Mouse (Mus musculus): ENCODE measurements around the gene Cped1. TPM values are rescaled to one million over a fixed set of nuclear protein-coding genes. Genes with fewer than 3 reads are reported as not detected.

The Cped1 gene
- polyA plus RNA-seq, 1 experiment from 2014 or later: 3.1 TPM

- no peak overlapping the region for H3K27ac ChIP-seq (ENCODE audit: low read depth, low read length)
- ATAC-seq: peak; percentile 58
- H3K4me3 ChIP-seq (ENCODE audit: low read length): no peak overlapping the region
- no peak overlapping the region for H3K9ac ChIP-seq (ENCODE audit: low read depth, low read length)
- no peaks in the 10 kb centered on the region for H3K36me3 ChIP-seq (ENCODE audit: control insufficient read depth, insufficient read depth, low read length)
- H3K4me1 ChIP-seq (ENCODE audit: control insufficient read depth, insufficient read depth, low read depth, low read length): no peaks in the 10 kb centered on the region
- no peaks in the 10 kb centered on the region for H3K27me3 ChIP-seq (replicated peaks; ENCODE audit: control insufficient read depth, insufficient read depth, low read length)
- H3K9me3 ChIP-seq (ENCODE audit: control insufficient read depth, low read length): no peaks in the 10 kb centered on the region
- WGBS: 65% methylated on average over 24 of the region's 24 CpGs
- peak overlapping the region; percentile 29 for H3K4me2 ChIP-seq (ENCODE audit: low read length)
These were observed 203.9 kb downstream of the Cped1 start for GRCm38 (mm10) chr6:22189346-22190335.

GRCm38 (mm10) chr6:22198603-22199002, 212.9 kb downstream of the Cped1 start:
- Histone ChIP-seq H3K27me3 (replicated peaks; ENCODE audit: control insufficient read depth, insufficient read depth, low read length) (no peaks in the 10 kb centered on the region), H3K36me3 (ENCODE audit: control insufficient read depth, insufficient read depth, low read length) (no peaks in the 10 kb centered on the region), H3K4me2 (ENCODE audit: low read length) (no peak overlapping the region), H3K27ac (ENCODE audit: low read depth, low read length) (no peak overlapping the region), H3K9me3 (ENCODE audit: control insufficient read depth, low read length) (no peaks in the 10 kb centered on the region), H3K4me3 (ENCODE audit: low read length) (no peak overlapping the region), H3K4me1 (ENCODE audit: control insufficient read depth, insufficient read depth, low read depth, low read length) (peaks cover 3% of the 10 kb centered on the region; the same call in 1 of the 2 replicates), H3K9ac (ENCODE audit: low read depth, low read length) (no peak overlapping the region)
- WGBS: 87% methylated on average over 3 of the region's 3 CpGs
- no peak for ATAC-seq

GRCm38 (mm10) chr6:22199473-22199872, 213.8 kb downstream of the Cped1 start:
- 88% methylated on average over 2 of the region's 2 CpGs for WGBS
- H3K36me3 ChIP-seq (ENCODE audit: control insufficient read depth, insufficient read depth, low read length): no peaks in the 10 kb centered on the region
- peaks cover 3% of the 10 kb centered on the region; the same call in 1 of the 2 replicates for H3K4me1 ChIP-seq (ENCODE audit: control insufficient read depth, insufficient read depth, low read depth, low read length)

GRCm38 (mm10) chr6:22200133-22200532, 214.4 kb downstream of the Cped1 start:
- WGBS: 98% methylated on average over 3 of the region's 3 CpGs
- Histone ChIP-seq H3K9me3 (ENCODE audit: control insufficient read depth, low read length) (no peaks in the 10 kb centered on the region), H3K4me2 (ENCODE audit: low read length) (no peak overlapping the region), H3K4me1 (ENCODE audit: control insufficient read depth, insufficient read depth, low read depth, low read length) (peaks cover 3% of the 10 kb centered on the region; the same call in 1 of the 2 replicates), H3K36me3 (ENCODE audit: control insufficient read depth, insufficient read depth, low read length) (no peaks in the 10 kb centered on the region), H3K9ac (ENCODE audit: low read depth, low read length) (no peak overlapping the region), H3K27ac (ENCODE audit: low read depth, low read length) (no peak overlapping the region), H3K4me3 (ENCODE audit: low read length) (no peak overlapping the region), H3K27me3 (replicated peaks; ENCODE audit: control insufficient read depth, insufficient read depth, low read length) (no peaks in the 10 kb centered on the region)
- no peak for ATAC-seq

More at GRCm38 (mm10) chr6:22199473-22199872, 213.8 kb downstream of the Cped1 start:
- Histone ChIP-seq H3K27me3 (replicated peaks; ENCODE audit: control insufficient read depth, insufficient read depth, low read length) (no peaks in the 10 kb centered on the region), H3K4me2 (ENCODE audit: low read length) (no peak overlapping the region), H3K9me3 (ENCODE audit: control insufficient read depth, low read length) (no peaks in the 10 kb centered on the region), H3K4me3 (ENCODE audit: low read length) (no peak overlapping the region), H3K27ac (ENCODE audit: low read depth, low read length) (no peak overlapping the region), H3K9ac (ENCODE audit: low read depth, low read length) (no peak overlapping the region)
- no peak for ATAC-seq

- H3K9me3 ChIP-seq (ENCODE audit: control insufficient read depth, low read length): no peaks in the 10 kb centered on the region
- peaks cover 6% of the 10 kb centered on the region for H3K4me1 ChIP-seq (ENCODE audit: control insufficient read depth, insufficient read depth, low read depth, low read length)
- no peak overlapping the region for H3K27ac ChIP-seq (ENCODE audit: low read depth, low read length)
- H3K4me2 ChIP-seq (ENCODE audit: low read length): no peak overlapping the region
- 50% methylated on average over 3 of the region's 3 CpGs for WGBS
- peak; percentile 13; the same call in 1 of the 2 replicates for ATAC-seq
- H3K27me3 ChIP-seq (replicated peaks; ENCODE audit: control insufficient read depth, insufficient read depth, low read length): no peaks in the 10 kb centered on the region
- no peaks in the 10 kb centered on the region for H3K36me3 ChIP-seq (ENCODE audit: control insufficient read depth, insufficient read depth, low read length)
- no peak overlapping the region for H3K9ac ChIP-seq (ENCODE audit: low read depth, low read length)
- no peak overlapping the region for H3K4me3 ChIP-seq (ENCODE audit: low read length)
These were observed 216.2 kb downstream of the Cped1 start for GRCm38 (mm10) chr6:22201879-22202278.

- 65% methylated on average over 12 of the region's 12 CpGs for WGBS
- Histone ChIP-seq H3K9ac (ENCODE audit: low read depth, low read length) (no peak overlapping the region), H3K27ac (ENCODE audit: low read depth, low read length) (peak overlapping the region; percentile 51; the same call in 1 of the 2 replicates), H3K27me3 (replicated peaks; ENCODE audit: control insufficient read depth, insufficient read depth, low read length) (no peaks in the 10 kb centered on the region), H3K4me1 (ENCODE audit: control insufficient read depth, insufficient read depth, low read depth, low read length) (peaks cover 6% of the 10 kb centered on the region), H3K4me3 (ENCODE audit: low read length) (no peak overlapping the region), H3K9me3 (ENCODE audit: control insufficient read depth, low read length) (no peaks in the 10 kb centered on the region), H3K4me2 (ENCODE audit: low read length) (peak overlapping the region; percentile 42), H3K36me3 (ENCODE audit: control insufficient read depth, insufficient read depth, low read length) (no peaks in the 10 kb centered on the region)
- peak; percentile 40; the same call in 1 of the 2 replicates for ATAC-seq
These were observed 219.5 kb downstream of the Cped1 start for GRCm38 (mm10) chr6:22205030-22205750.

GRCm38 (mm10) chr6:22205751-22206121, 220.0 kb downstream of the Cped1 start:
- peak overlapping the region; percentile 42 for H3K4me2 ChIP-seq (ENCODE audit: low read length)
- ATAC-seq: peak; percentile 58
- 44% methylated on average over 7 of the region's 7 CpGs for WGBS
- H3K4me1 ChIP-seq (ENCODE audit: control insufficient read depth, insufficient read depth, low read depth, low read length): peaks cover 6% of the 10 kb centered on the region
- no peak overlapping the region for H3K9ac ChIP-seq (ENCODE audit: low read depth, low read length)
- H3K27me3 ChIP-seq (replicated peaks; ENCODE audit: control insufficient read depth, insufficient read depth, low read length): no peaks in the 10 kb centered on the region
- peak overlapping the region; percentile 7 for H3K4me3 ChIP-seq (ENCODE audit: low read length)
- H3K36me3 ChIP-seq (ENCODE audit: control insufficient read depth, insufficient read depth, low read length): no peaks in the 10 kb centered on the region
- no peak overlapping the region; the same call in 1 of the 2 replicates for H3K27ac ChIP-seq (ENCODE audit: low read depth, low read length)
- H3K9me3 ChIP-seq (ENCODE audit: control insufficient read depth, low read length): no peaks in the 10 kb centered on the region

GRCm38 (mm10) chr6:22206179-22206578, 220.5 kb downstream of the Cped1 start:
- peak overlapping the region; percentile 7 for H3K4me3 ChIP-seq (ENCODE audit: low read length)
- H3K27ac ChIP-seq (ENCODE audit: low read depth, low read length): 0 out of 2 replicates have a peak overlapping the region, but pooled peaks have one; percentile 0
- WGBS: 51% methylated on average over 14 of the region's 14 CpGs
- no peaks in the 10 kb centered on the region for H3K27me3 ChIP-seq (replicated peaks; ENCODE audit: control insufficient read depth, insufficient read depth, low read length)
- H3K4me2 ChIP-seq (ENCODE audit: low read length): peak overlapping the region; percentile 42
- H3K36me3 ChIP-seq (ENCODE audit: control insufficient read depth, insufficient read depth, low read length): no peaks in the 10 kb centered on the region
- peaks cover 6% of the 10 kb centered on the region for H3K4me1 ChIP-seq (ENCODE audit: control insufficient read depth, insufficient read depth, low read depth, low read length)
- no peak overlapping the region for H3K9ac ChIP-seq (ENCODE audit: low read depth, low read length)
- ATAC-seq: peak; percentile 67
- no peaks in the 10 kb centered on the region for H3K9me3 ChIP-seq (ENCODE audit: control insufficient read depth, low read length)
